Comparison of ENCODE assay signal across 8 mouse cellular contexts in the genomic region with DNA sequence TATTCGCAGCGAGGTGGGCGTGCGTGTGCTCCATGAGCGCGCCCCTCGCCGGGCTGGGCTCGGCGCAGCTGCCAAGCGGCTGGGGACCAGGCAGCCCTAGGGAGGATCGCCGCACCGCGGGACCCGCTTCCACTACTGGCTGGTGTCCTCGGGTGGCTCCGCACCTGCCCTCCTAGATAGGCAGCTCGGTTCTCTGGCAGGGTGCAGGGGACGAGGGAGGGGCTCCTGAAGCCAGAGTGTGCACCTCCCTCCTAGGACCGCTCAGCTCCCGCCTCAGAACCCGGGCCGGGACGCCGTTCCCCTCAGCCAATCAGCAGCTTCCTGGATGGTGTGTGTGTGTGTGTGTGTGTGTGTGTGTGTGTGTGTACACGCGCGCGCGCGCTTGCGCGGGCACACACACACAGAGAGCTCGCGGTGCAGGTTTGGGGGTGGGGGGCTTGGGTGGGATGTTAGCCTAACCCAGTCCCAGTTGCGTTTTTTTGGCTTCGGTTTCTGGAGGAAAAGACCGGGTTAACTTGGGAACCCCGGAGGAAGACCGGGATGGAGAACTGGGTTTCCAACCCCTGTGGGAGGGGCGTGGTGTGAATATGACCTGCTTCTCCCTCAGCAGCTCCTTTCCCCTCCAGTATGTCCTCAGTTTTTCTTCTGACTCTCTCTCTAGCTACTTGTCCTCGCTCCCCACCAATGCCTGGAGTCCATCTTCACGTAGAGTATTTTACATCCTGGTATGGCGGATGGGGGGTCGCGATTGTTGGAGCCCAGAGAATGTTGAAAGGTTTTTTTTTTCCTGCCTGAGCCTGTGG. TPM values are rescaled to one million over a fixed set of nuclear protein-coding genes. Genes with fewer than 3 reads are reported as not detected.
A peak's percentile ranks its signal among the peaks of the same experiment; 100 is the strongest.
DNase-seq lines count a peak whose midpoint lies in the region; ATAC-seq lines count a peak whose summit lies in the region.
"Had no signal": no experiment of that assay in that cellular context is flagged by ENCODE, and none has a peak within 500 bp of the region (broad histone marks: within the 10 kb centered on the region; RNA-seq: fewer than 3 reads in every experiment).

A gene (minus strand): TSS at position 263 of the 803 bp plus-strand sequence.

- peak within 1 kb of the TSS; percentile 92 for H3K4me2 ChIP-seq in embryonic facial prominence, embryonic 13.5 days
- peak within 1 kb of the TSS; percentile 63 for H3K4me2 ChIP-seq in intestine, embryonic 16.5 days (ENCODE audit: low read depth, low read length)
- peak within 1 kb of the TSS; percentile 20 for H3K4me2 ChIP-seq in liver, embryonic 15.5 days
- H3K4me2 ChIP-seq in stomach, embryonic 14.5 days (replicated peaks; ENCODE audit: low read depth, low read length): peak within 1 kb of the TSS; percentile 67

- no peak within 1 kb of the TSS for H3K27ac ChIP-seq in embryonic facial prominence, embryonic 13.5 days
- no peak within 1 kb of the TSS for H3K27ac ChIP-seq in intestine, embryonic 16.5 days (ENCODE audit: low read length)
- no peak within 1 kb of the TSS for H3K27ac ChIP-seq in liver, embryonic 15.5 days (replicated peaks)
- no peak within 1 kb of the TSS for H3K27ac ChIP-seq in stomach, embryonic 14.5 days (ENCODE audit: low read length)

- no peaks in the 10 kb centered on the region for H3K36me3 ChIP-seq in embryonic facial prominence, embryonic 13.5 days
- H3K36me3 ChIP-seq in intestine, embryonic 16.5 days (ENCODE audit: control insufficient read depth, insufficient read depth, low read length): no peaks in the 10 kb centered on the region
- H3K36me3 ChIP-seq in liver, embryonic 15.5 days (replicated peaks): no peaks in the 10 kb centered on the region
- H3K36me3 ChIP-seq in stomach, embryonic 14.5 days (ENCODE audit: control insufficient read depth, insufficient read depth, low read length): no peaks in the 10 kb centered on the region

- H3K27me3 ChIP-seq in embryonic facial prominence, embryonic 13.5 days: peaks cover 67% of the 10 kb centered on the region
- peaks cover 35% of the 10 kb centered on the region for H3K27me3 ChIP-seq in intestine, embryonic 16.5 days (replicated peaks; ENCODE audit: control insufficient read depth, insufficient read depth, low read length)
- H3K27me3 ChIP-seq in liver, embryonic 15.5 days: peaks cover 44% of the 10 kb centered on the region
- peaks cover 17% of the 10 kb centered on the region for H3K27me3 ChIP-seq in stomach, embryonic 14.5 days (ENCODE audit: control insufficient read depth, insufficient read depth, low read length)

- H3K9ac ChIP-seq in embryonic facial prominence, embryonic 13.5 days: peak within 1 kb of the TSS; percentile 55
- no peak within 1 kb of the TSS for H3K9ac ChIP-seq in intestine, embryonic 16.5 days (ENCODE audit: low read depth, low read length)
- no peak within 1 kb of the TSS for H3K9ac ChIP-seq in liver, embryonic 15.5 days
- no peak within 1 kb of the TSS for H3K9ac ChIP-seq in stomach, embryonic 14.5 days (replicated peaks; ENCODE audit: low read depth, low read length)

- WGBS in embryonic facial prominence, embryonic 13.5 days: under 1% methylated on average over 46 of the region's 47 CpGs
- WGBS in intestine, embryonic 16.5 days: under 1% methylated on average over 47 of the region's 47 CpGs
- 1% methylated on average over 46 of the region's 47 CpGs for WGBS in liver, embryonic 15.5 days (ENCODE audit: insufficient replicate concordance)
- WGBS in stomach, embryonic 14.5 days: under 1% methylated on average over 47 of the region's 47 CpGs

- peak; percentile 56 for ATAC-seq in embryonic facial prominence, embryonic 13.5 days (ENCODE audit: insufficient number of reproducible peaks, insufficient read depth, low FRiP score, low TSS enrichment, low read depth)
- peak; percentile 53 for ATAC-seq in intestine, embryonic 16.5 days
- ATAC-seq in liver, embryonic 15.5 days (ENCODE audit: insufficient read depth): no peak
- ATAC-seq in stomach, embryonic 14.5 days (ENCODE audit: insufficient number of reproducible peaks, insufficient read depth, low FRiP score, low read depth): peak; percentile 81

- peak; percentile 39 for DNase-seq in layer of hippocampus, adult 11-12 months (ENCODE audit: low spot score)
- DNase-seq in layer of hippocampus, adult 9-10 months (ENCODE audit: low spot score): no peak
- no peak for DNase-seq in spleen, postnatal 10 days (ENCODE audit: low spot score in 2 of 2)

- peak within 1 kb of the TSS; percentile 51 for H3K4me3 ChIP-seq in embryonic facial prominence, embryonic 13.5 days
- peak within 1 kb of the TSS; percentile 45 for H3K4me3 ChIP-seq in intestine, embryonic 16.5 days (ENCODE audit: low read length)
- H3K4me3 ChIP-seq in liver, embryonic 15.5 days (replicated peaks): no peak within 1 kb of the TSS
- peak within 1 kb of the TSS; percentile 36 for H3K4me3 ChIP-seq in stomach, embryonic 14.5 days (ENCODE audit: low read depth, low read length)

- no peaks in the 10 kb centered on the region for H3K9me3 ChIP-seq in embryonic facial prominence, embryonic 13.5 days
- H3K9me3 ChIP-seq in intestine, embryonic 16.5 days (ENCODE audit: control insufficient read depth, low read length): no peaks in the 10 kb centered on the region
- no peaks in the 10 kb centered on the region for H3K9me3 ChIP-seq in liver, embryonic 15.5 days (replicated peaks)
- H3K9me3 ChIP-seq in stomach, embryonic 14.5 days (ENCODE audit: control insufficient read depth, low read depth, low read length): no peaks in the 10 kb centered on the region

- H3K4me1 ChIP-seq in embryonic facial prominence, embryonic 13.5 days: peaks cover 16% of the 10 kb centered on the region
- H3K4me1 ChIP-seq in intestine, embryonic 16.5 days (ENCODE audit: control insufficient read depth, insufficient read depth, low read length): no peaks in the 10 kb centered on the region
- H3K4me1 ChIP-seq in liver, embryonic 15.5 days (replicated peaks): no peaks in the 10 kb centered on the region
- no peaks in the 10 kb centered on the region for H3K4me1 ChIP-seq in stomach, embryonic 14.5 days (ENCODE audit: control insufficient read depth, insufficient read depth, low read length)

RNA-seq across cellular contexts. Expression of the gene that starts here (rescaled TPM):
- 0.04 TPM in 1 of 2 replicates, not detected in the other for polyA plus RNA-seq in embryonic facial prominence, embryonic 13.5 days (2015; fragmentation: Nextera tagmentation; extraction: Ambion mirVana)
- polyA plus RNA-seq in intestine, embryonic 16.5 days (2015; fragmentation: Nextera tagmentation; extraction: Ambion mirVana): not detected in 2 replicates
- polyA plus RNA-seq in liver, embryonic 15.5 days (2015; fragmentation: Nextera tagmentation; extraction: Ambion mirVana): not detected in 2 replicates
- not detected in 2 replicates for polyA plus RNA-seq in stomach, embryonic 14.5 days (2014; fragmentation: Nextera tagmentation; extraction: Ambion mirVana)
- polyA plus RNA-seq: small intestine, adult 2 months had no signal

Comparison
In these comparisons a context has a peak if more than half of its experiments do, and no peak if none do; other contexts are left out.
1. Peak in ATAC-seq, H3K4me3 ChIP-seq, H3K9ac ChIP-seq and H3K4me2 ChIP-seq in embryonic facial prominence, embryonic 13.5 days; RNA of the gene not detected or under 1 TPM.
2. Peak in ATAC-seq, H3K4me3 ChIP-seq and H3K4me2 ChIP-seq in intestine, embryonic 16.5 days; RNA of the gene not detected or under 1 TPM.
3. Peak in ATAC-seq, H3K4me3 ChIP-seq and H3K4me2 ChIP-seq in stomach, embryonic 14.5 days; RNA of the gene not detected or under 1 TPM.
4. H3K4me2 ChIP-seq: peak in every context shown above with its lines; median percentile 92 in embryonic facial prominence, embryonic 13.5 days; 67 in stomach, embryonic 14.5 days; 63 in intestine, embryonic 16.5 days; 20 in liver, embryonic 15.5 days.